Mouse (Mus musculus) ES-Bruce4 (cell line): ENCODE measurements at regions not wholly inside any gene's neighbourhood (a gene's known extent, or its start where the extent isn't known, plus 50 kb on each side); places are given as distances from the start of the nearest gene placed in this dataset.

Experiments
- H3K27ac ChIP-seq: 2 replicates; pipeline ENCODE4 v1.5.1; 2012; ENCODE audit warnings: low read length, inconsistent platforms; ENCODE audit not compliant: insufficient read depth
- H3K27me3 ChIP-seq: 2 replicates; pipeline ENCODE4 v1.6.1; 2012; ENCODE audit warnings: mild to moderate bottlenecking, low read length, inconsistent platforms; ENCODE audit not compliant: control insufficient read depth, poor library complexity, insufficient read depth, severe bottlenecking
- H3K36me3 ChIP-seq: 2 replicates; pipeline ENCODE4 v1.6.1; 2012; ENCODE audit warnings: inconsistent platforms, mild to moderate bottlenecking, low read length, moderate library complexity; ENCODE audit not compliant: control insufficient read depth, poor library complexity, insufficient read depth, severe bottlenecking
- H3K4me1 ChIP-seq: one replicate; pipeline ENCODE4 v1.8.1; 2011; ENCODE audit warnings: low read length; ENCODE audit not compliant: control insufficient read depth, insufficient read depth
- H3K4me3 ChIP-seq: 2 replicates; pipeline ENCODE4 v1.5.1; 2011; ENCODE audit warnings: low read depth, mild to moderate bottlenecking, low read length
- H3K9ac ChIP-seq: 2 replicates; pipeline ENCODE4 v1.6.1; 2012; ENCODE audit warnings: low read depth, mild to moderate bottlenecking, inconsistent platforms; ENCODE audit not compliant: poor library complexity, severe bottlenecking
- H3K9me3 ChIP-seq: replicated peaks from 2 replicates; pipeline ENCODE4 v1.6.1; 2012; ENCODE audit warnings: mild to moderate bottlenecking, low read length, inconsistent platforms; ENCODE audit not compliant: control insufficient read depth, poor library complexity, insufficient read depth, severe bottlenecking
- CTCF ChIP-seq: IDR thresholded peaks from one replicate; pipeline ENCODE4 v1.8.1; 2011; ENCODE audit warnings: low read depth, low read length
- EP300 ChIP-seq: IDR thresholded peaks from 2 replicates; pipeline ENCODE4 v1.6.1; 2011; ENCODE audit warnings: low read depth, low read length; ENCODE audit not compliant: insufficient read depth
- POLR2A ChIP-seq: IDR thresholded peaks from one replicate; pipeline ENCODE4 v1.8.1; 2011; ENCODE audit warnings: low read length; ENCODE audit not compliant: insufficient read depth

GRCm38 (mm10) chr6:20626382-20626781 lies 588.9 kb upstream of the Kcnd2 start:
- Histone ChIP-seq H3K4me1 (no peaks in the 10 kb centered on the region), H3K36me3 (no peaks in the 10 kb centered on the region), H3K27me3 (no peaks in the 10 kb centered on the region), H3K4me3 (no peak overlapping the region), H3K27ac (no peak overlapping the region), H3K9ac (no peak overlapping the region), H3K9me3 (peaks cover 17% of the 10 kb centered on the region)
- TF ChIP-seq EP300 (no peak), POLR2A (no peak), CTCF (no peak)

- peaks cover 16% of the 10 kb centered on the region for H3K9me3 ChIP-seq
- no peaks in the 10 kb centered on the region for H3K36me3 ChIP-seq
- H3K9ac ChIP-seq: no peak overlapping the region
- H3K27ac ChIP-seq: peak overlapping the region; percentile 54; the same call in 1 of the 2 replicates
- no peaks in the 10 kb centered on the region for H3K4me1 ChIP-seq
- H3K27me3 ChIP-seq: no peaks in the 10 kb centered on the region
- TF ChIP-seq EP300: no peak
- no peak for TF ChIP-seq POLR2A
- no peak for TF ChIP-seq CTCF
- no peak overlapping the region for H3K4me3 ChIP-seq
Observed at GRCm38 (mm10) chr6:20627071-20627470, 588.2 kb upstream of the Kcnd2 start.

- Histone ChIP-seq H3K36me3 (no peaks in the 10 kb centered on the region), H3K27me3 (no peaks in the 10 kb centered on the region), H3K4me1 (no peaks in the 10 kb centered on the region), H3K9ac (no peak overlapping the region), H3K27ac (no peak overlapping the region), H3K9me3 (no peaks in the 10 kb centered on the region), H3K4me3 (no peak overlapping the region)
- TF ChIP-seq EP300: no peak
- TF ChIP-seq POLR2A: no peak
- no peak for TF ChIP-seq CTCF
Observed at GRCm38 (mm10) chr6:20640301-20640700, 575.0 kb upstream of the Kcnd2 start.

GRCm38 (mm10) chr6:20641375-20641774 lies 573.9 kb upstream of the Kcnd2 start:
- Histone ChIP-seq H3K27me3 (no peaks in the 10 kb centered on the region), H3K4me1 (no peaks in the 10 kb centered on the region), H3K27ac (no peak overlapping the region), H3K4me3 (no peak overlapping the region), H3K36me3 (no peaks in the 10 kb centered on the region), H3K9me3 (no peaks in the 10 kb centered on the region), H3K9ac (no peak overlapping the region)
- no peak for TF ChIP-seq CTCF

- H3K4me1 ChIP-seq: no peaks in the 10 kb centered on the region
Observed at GRCm38 (mm10) chr6:20641851-20642250, 573.5 kb upstream of the Kcnd2 start.

GRCm38 (mm10) chr6:20657042-20657441 lies 558.3 kb upstream of the Kcnd2 start:
- H3K9me3 ChIP-seq: no peaks in the 10 kb centered on the region
- H3K4me3 ChIP-seq: no peak overlapping the region
- no peaks in the 10 kb centered on the region for H3K4me1 ChIP-seq
- no peak for TF ChIP-seq POLR2A
- TF ChIP-seq EP300: no peak
- no peak for TF ChIP-seq CTCF
- no peak overlapping the region for H3K27ac ChIP-seq
- H3K9ac ChIP-seq: no peak overlapping the region
- no peaks in the 10 kb centered on the region for H3K36me3 ChIP-seq
- H3K27me3 ChIP-seq: no peaks in the 10 kb centered on the region

More at GRCm38 (mm10) chr6:20641851-20642250, 573.5 kb upstream of the Kcnd2 start:
- no peak overlapping the region for H3K4me3 ChIP-seq
- no peak overlapping the region for H3K9ac ChIP-seq
- no peaks in the 10 kb centered on the region for H3K27me3 ChIP-seq
- no peak overlapping the region for H3K27ac ChIP-seq
- H3K36me3 ChIP-seq: no peaks in the 10 kb centered on the region
- no peaks in the 10 kb centered on the region for H3K9me3 ChIP-seq
- TF ChIP-seq CTCF: no peak
- TF ChIP-seq POLR2A: no peak
- TF ChIP-seq EP300: no peak
